Mouse (Mus musculus) C2C12 (cell line): ENCODE data around the gene Usp49. TPM values are rescaled to one million over a fixed set of nuclear protein-coding genes. Genes with fewer than 3 reads are reported as not detected.

Experiments used
- H3K27me3 ChIP-seq: one replicate; pipeline ENCODE4 v1.6.1; 2011; ENCODE audit not compliant: control insufficient read depth, insufficient read depth, insufficient read length
- H3K36me3 ChIP-seq: one replicate; pipeline ENCODE4 v1.6.1; 2011; ENCODE audit not compliant: control insufficient read depth, insufficient read depth
- H3K4me3 ChIP-seq: one replicate; pipeline ENCODE4 v1.5.1; 2011; ENCODE audit warnings: mild to moderate bottlenecking, control low read depth; ENCODE audit not compliant: poor library complexity, insufficient read depth, severe bottlenecking
- H3K79me2 ChIP-seq: one replicate; pipeline ENCODE4 v1.6.1; 2011; ENCODE audit not compliant: control insufficient read depth, insufficient read depth
- H3K79me3 ChIP-seq: one replicate; pipeline ENCODE4 v1.6.1; 2011; ENCODE audit warnings: low read depth, control low read depth
- H3ac ChIP-seq: one replicate; pipeline ENCODE3; 2011; ENCODE audit warnings: low read depth; ENCODE audit not compliant: control insufficient read depth, insufficient read length
- CEBPB ChIP-seq: IDR thresholded peaks from one replicate; pipeline ENCODE4 v1.6.1; 2011; ENCODE audit warnings: low read depth, mild to moderate bottlenecking, control low read depth, moderate library complexity
- CTCF ChIP-seq: IDR thresholded peaks from one replicate; pipeline ENCODE4 v1.5.1; 2011; ENCODE audit not compliant: control insufficient read depth, insufficient read depth, insufficient read length
- FOSL1 ChIP-seq: IDR thresholded peaks from one replicate; pipeline ENCODE4 v1.8.0; 2011; ENCODE audit warnings: mild to moderate bottlenecking, low read length; ENCODE audit not compliant: poor library complexity, insufficient read depth, severe bottlenecking
- MAX ChIP-seq: IDR thresholded peaks from one replicate; pipeline ENCODE4 v1.6.1; 2011; ENCODE audit warnings: mild to moderate bottlenecking, control low read depth
- MYOD1 ChIP-seq: IDR thresholded peaks from one replicate; pipeline ENCODE4 v1.6.1; 2011; ENCODE audit warnings: low read depth; ENCODE audit not compliant: control insufficient read depth, insufficient read length
- MYOG ChIP-seq: IDR thresholded peaks from one replicate; pipeline ENCODE4 v1.6.1; 2011; ENCODE audit not compliant: control insufficient read depth, insufficient read length; ENCODE audit errors: extremely low read depth
- USF1 ChIP-seq: IDR thresholded peaks from one replicate; pipeline ENCODE4 v1.6.1; 2011; ENCODE audit warnings: low read depth, mild to moderate bottlenecking, control low read depth, moderate library complexity
- polyA plus RNA-seq: library from polyadenylated mRNA; unstranded; fragments of >200 nt; fragmentation: generic; extraction: Trizol; gene quantifications from one replicate; pipeline ENCODE4 v1.2.1, GENCODE M21; 2012; ENCODE audit warnings: missing spikeins

The Usp49 gene
- polyA plus RNA-seq, 1 experiment: 3.2 TPM

DNA sequence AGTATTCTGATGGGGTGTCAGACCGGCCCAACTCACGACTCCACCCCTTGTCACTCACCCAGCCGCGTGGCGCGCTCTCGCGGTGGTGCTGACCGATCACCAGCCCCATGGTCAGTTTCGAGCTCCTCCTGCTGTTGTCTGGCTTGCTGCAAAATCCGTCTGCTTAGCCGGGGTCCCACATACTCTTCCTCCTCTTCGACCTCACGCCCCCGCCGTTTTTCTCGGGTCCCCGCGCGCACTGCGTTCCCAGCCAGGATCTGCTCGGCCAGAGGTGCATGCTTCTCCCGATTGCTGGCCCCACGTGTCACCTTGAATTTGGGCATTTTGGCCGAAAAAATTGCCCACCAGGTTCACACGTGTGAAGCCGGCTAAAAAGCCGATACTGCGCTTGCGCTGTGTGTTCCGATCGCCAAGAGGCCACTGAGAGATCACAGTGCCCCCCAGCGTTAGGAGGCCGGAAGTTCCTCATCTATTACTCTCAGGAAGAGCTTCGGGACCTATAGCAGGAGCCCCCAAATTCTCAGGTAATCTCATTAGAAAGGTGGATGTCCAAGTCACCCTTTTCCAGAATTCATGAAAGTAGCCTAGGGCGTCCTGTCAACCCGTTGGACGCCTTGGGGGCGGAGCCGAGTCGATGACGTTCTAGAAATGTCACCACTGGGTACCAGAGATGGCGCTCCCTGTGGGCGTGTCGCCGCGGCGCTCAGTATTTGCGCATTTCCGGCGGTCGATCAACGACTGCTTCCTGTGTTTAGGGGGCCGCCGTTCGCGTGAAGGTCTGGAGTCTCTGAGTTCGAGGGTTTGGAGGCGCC, 19.4 kb upstream of the Usp49 start, which contains the start of the genes Bysl, Med20 and Gm20517:
Gene Bysl, minus strand, starts transcription at position 644 of the 812 bp plus-strand sequence.
Gene Med20, plus strand, starts transcription at position 734 of the 812 bp plus-strand sequence.
Gene Gm20517, plus strand, starts transcription at position 741 of the 812 bp plus-strand sequence.
- peaks cover 43% of the 10 kb centered on the region for H3K36me3 ChIP-seq
- peaks cover 97% of the 10 kb centered on the region for H3K79me2 ChIP-seq
- H3K27me3 ChIP-seq: no peaks in the 10 kb centered on the region
- peak within 1 kb of the TSS; percentile 79 for H3ac ChIP-seq
- peaks cover 78% of the 10 kb centered on the region for H3K79me3 ChIP-seq
- H3K4me3 ChIP-seq: peak within 1 kb of the TSS; percentile 87
- TF ChIP-seq MYOD1: no peak
- TF ChIP-seq MYOG: no peak
- TF ChIP-seq CTCF: peak; percentile 47
- TF ChIP-seq MAX: peak; percentile 72
- TF ChIP-seq FOSL1: no peak
- peak; percentile 3 for TF ChIP-seq USF1
- TF ChIP-seq CEBPB: no peak

DNA sequence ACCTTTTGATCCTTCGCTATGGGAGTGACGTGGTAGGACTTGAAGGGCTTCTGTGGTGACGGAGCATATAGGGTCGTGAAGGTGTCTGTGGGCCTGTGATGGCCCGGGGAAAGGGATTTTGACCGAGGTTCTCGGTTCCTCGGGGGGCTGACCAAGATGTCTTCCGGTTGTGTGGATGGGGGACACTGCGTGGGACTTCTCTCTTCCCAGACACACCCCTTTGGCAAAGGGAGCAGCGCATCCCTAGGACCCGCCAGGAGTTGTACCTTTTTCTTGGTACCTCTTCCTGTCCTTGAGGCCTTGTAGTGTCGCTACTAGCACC, 18.9 kb upstream of the Usp49 start:
- Histone ChIP-seq H3K27me3 (no peaks in the 10 kb centered on the region), H3K4me3 (peak overlapping the region; percentile 87), H3K36me3 (peaks cover 38% of the 10 kb centered on the region), H3ac (peak overlapping the region; percentile 79), H3K79me3 (peaks cover 79% of the 10 kb centered on the region), H3K79me2 (peaks cover 99% of the 10 kb centered on the region)
- TF ChIP-seq MAX (no peak), CEBPB (no peak), USF1 (no peak), FOSL1 (no peak), MYOD1 (no peak), CTCF (no peak), MYOG (no peak)

DNA sequence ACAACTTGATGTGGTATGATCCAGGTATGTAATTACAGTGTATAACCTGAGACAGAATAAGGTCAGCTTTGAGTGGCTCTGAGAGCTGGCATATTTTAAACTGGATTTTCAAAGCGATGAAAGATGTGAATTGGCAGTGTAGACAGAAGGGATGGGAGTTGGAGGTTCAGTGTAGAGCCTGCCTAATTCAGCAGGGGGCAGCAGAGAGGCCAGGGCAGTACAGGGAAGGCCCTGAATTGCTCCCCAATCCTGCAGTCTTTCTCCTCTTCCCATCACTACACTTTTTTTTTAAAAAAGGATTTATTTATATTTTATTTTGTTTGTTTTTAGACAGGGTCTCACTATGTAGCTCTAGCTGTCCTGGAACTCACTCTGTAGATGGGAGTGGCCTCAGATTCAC, 16.5 kb upstream of the Usp49 start:
- no peak overlapping the region for H3K4me3 ChIP-seq

DNA sequence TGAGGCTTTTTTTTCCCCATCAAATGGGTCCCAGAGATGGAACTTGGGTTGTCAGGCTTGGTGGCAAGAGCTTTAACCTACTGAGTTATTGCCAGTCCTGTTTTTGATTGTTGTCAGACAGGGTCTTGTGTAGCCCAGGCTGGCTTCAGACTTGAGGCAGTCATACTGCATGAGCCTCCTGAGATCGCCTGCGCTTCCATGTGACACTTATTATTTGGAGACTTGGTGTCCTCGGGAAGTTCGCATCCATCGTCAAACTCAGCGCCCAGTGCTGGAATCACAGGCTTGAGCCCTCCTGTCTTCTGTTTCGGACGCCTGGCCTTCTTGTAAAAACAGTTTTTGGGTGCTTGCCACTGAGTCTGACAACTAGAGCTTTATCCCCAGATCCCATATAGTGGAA, 14.4 kb upstream of the Usp49 start:
- Histone ChIP-seq H3K79me2 (peaks cover 92% of the 10 kb centered on the region), H3K4me3 (no peak overlapping the region), H3ac (no peak overlapping the region), H3K27me3 (no peaks in the 10 kb centered on the region), H3K36me3 (peaks cover 22% of the 10 kb centered on the region), H3K79me3 (peaks cover 65% of the 10 kb centered on the region)
- TF ChIP-seq CEBPB: no peak
- no peak for TF ChIP-seq CTCF

More for the DNA sequence above, 16.5 kb upstream of the Usp49 start:
- peaks cover 98% of the 10 kb centered on the region for H3K79me2 ChIP-seq
- no peak for TF ChIP-seq MYOG
- no peak for TF ChIP-seq MYOD1
- TF ChIP-seq MAX: no peak
- TF ChIP-seq USF1: no peak
- TF ChIP-seq CTCF: peak; percentile 19
- no peak for TF ChIP-seq CEBPB
- no peak for TF ChIP-seq FOSL1
- peaks cover 77% of the 10 kb centered on the region for H3K79me3 ChIP-seq
- H3ac ChIP-seq: no peak overlapping the region
- no peaks in the 10 kb centered on the region for H3K27me3 ChIP-seq
- H3K36me3 ChIP-seq: peaks cover 25% of the 10 kb centered on the region

DNA sequence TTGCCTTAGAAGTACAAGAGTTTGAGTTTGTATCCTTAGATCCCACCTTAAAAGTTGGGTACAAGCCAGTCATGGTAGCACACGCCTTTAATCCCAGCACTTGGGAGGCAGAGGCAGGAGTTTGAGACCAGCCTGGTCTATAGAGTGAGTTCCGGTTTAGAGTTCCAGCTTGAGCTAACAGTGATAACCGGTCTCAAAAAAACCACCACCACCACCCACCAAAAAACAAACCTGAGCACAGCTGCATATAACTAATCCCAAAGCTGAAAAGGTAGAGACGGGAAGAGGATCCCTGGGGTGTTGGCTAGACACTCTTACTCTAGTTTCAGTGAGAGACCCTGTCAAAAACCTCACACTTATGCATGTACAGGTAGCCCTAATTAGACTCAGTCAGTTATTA, 13.8 kb upstream of the Usp49 start:
- H3K79me3 ChIP-seq: peaks cover 63% of the 10 kb centered on the region
- no peak overlapping the region for H3K4me3 ChIP-seq
- H3K36me3 ChIP-seq: peaks cover 26% of the 10 kb centered on the region
- no peak overlapping the region for H3ac ChIP-seq
- no peaks in the 10 kb centered on the region for H3K27me3 ChIP-seq
- TF ChIP-seq FOSL1: no peak
- TF ChIP-seq CTCF: no peak
- TF ChIP-seq USF1: no peak
- no peak for TF ChIP-seq MYOD1
- no peak for TF ChIP-seq MAX
- TF ChIP-seq CEBPB: no peak
- no peak for TF ChIP-seq MYOG
- H3K79me2 ChIP-seq: peaks cover 91% of the 10 kb centered on the region
